Mouse (Mus musculus) myocyte (in vitro differentiated cells): ENCODE results near the gene Gm20388. TPM values are rescaled to one million over a fixed set of nuclear protein-coding genes. Genes with fewer than 3 reads are reported as not detected.

Source experiments
- H3K27me3 ChIP-seq: one replicate; pipeline ENCODE4 v1.6.1; 2011; ENCODE audit not compliant: control insufficient read depth, insufficient read depth, insufficient read length
- H3K36me3 ChIP-seq: one replicate; pipeline ENCODE4 v1.6.1; 2011; ENCODE audit not compliant: control insufficient read depth, insufficient read depth
- H3K4me2 ChIP-seq: one replicate; pipeline ENCODE4 v1.6.1; 2011; ENCODE audit warnings: low read depth, control low read depth
- H3K4me3 ChIP-seq: one replicate; pipeline ENCODE4 v1.5.1; 2011; ENCODE audit warnings: mild to moderate bottlenecking, control low read depth, moderate library complexity
- H3K79me2 ChIP-seq: one replicate; pipeline ENCODE4 v1.6.1; 2011; ENCODE audit not compliant: control insufficient read depth, insufficient read depth
- H3ac ChIP-seq: one replicate; pipeline ENCODE4 v1.6.1; 2011; ENCODE audit not compliant: control insufficient read depth, insufficient read length
- CEBPB ChIP-seq: IDR thresholded peaks from 2 replicates; pipeline ENCODE4 v1.6.1; 2011; ENCODE audit warnings: mild to moderate bottlenecking, moderate library complexity; ENCODE audit not compliant: poor library complexity, insufficient read depth, severe bottlenecking
- E2F4 ChIP-seq: IDR thresholded peaks from one replicate; pipeline ENCODE4 v1.6.1; 2011; ENCODE audit warnings: mild to moderate bottlenecking, control low read depth, moderate library complexity; ENCODE audit not compliant: insufficient read depth
- MAX ChIP-seq: IDR thresholded peaks from one replicate; pipeline ENCODE4 v1.6.1; 2011; ENCODE audit warnings: low read depth, mild to moderate bottlenecking, control low read depth
- MYOD1 ChIP-seq, 3 experiments: IDR thresholded peaks; one replicate each; pipeline ENCODE4 v1.6.1; 2011; ENCODE audit warnings: control low read depth in 2 of 3, low read depth in 2 of 3, mild to moderate bottlenecking in 2 of 3, moderate library complexity in 1 of 3; ENCODE audit not compliant: insufficient read length in 2 of 3, control insufficient read depth in 1 of 3
- MYOG ChIP-seq, 3 experiments: IDR thresholded peaks; one replicate each; pipeline ENCODE4 v1.6.1; 2011; ENCODE audit warnings: control low read depth in 2 of 3, low read depth in 2 of 3, mild to moderate bottlenecking in 2 of 3; ENCODE audit not compliant: insufficient read length in 2 of 3, control insufficient read depth in 1 of 3, insufficient read depth in 1 of 3
- POLR2A ChIP-seq: IDR thresholded peaks from one replicate; pipeline ENCODE4 v1.6.1; 2011; ENCODE audit warnings: low read depth, mild to moderate bottlenecking, control low read depth, moderate library complexity; ENCODE audit not compliant: insufficient read length
- POLR2AphosphoS2 ChIP-seq: IDR thresholded peaks from one replicate; pipeline ENCODE4 v1.6.1; 2011; ENCODE audit warnings: low read depth, control low read depth; ENCODE audit not compliant: insufficient read length
- REST ChIP-seq: IDR thresholded peaks from one replicate; pipeline ENCODE4 v1.6.1; 2011; ENCODE audit warnings: mild to moderate bottlenecking, control low read depth, moderate library complexity; ENCODE audit not compliant: insufficient read depth, insufficient read length
- SRF ChIP-seq: IDR thresholded peaks from one replicate; pipeline ENCODE4 v1.6.1; 2011; ENCODE audit warnings: low read depth; ENCODE audit not compliant: control insufficient read depth, insufficient read length
- TCF12 ChIP-seq: IDR thresholded peaks from one replicate; pipeline ENCODE4 v1.6.1; 2011; ENCODE audit warnings: mild to moderate bottlenecking, control low read depth; ENCODE audit not compliant: poor library complexity, insufficient read depth, severe bottlenecking
- TCF3 ChIP-seq: IDR thresholded peaks from one replicate; pipeline ENCODE4 v1.6.1; 2011; ENCODE audit warnings: low read depth, control low read depth; ENCODE audit not compliant: insufficient read length
- USF1 ChIP-seq: IDR thresholded peaks from one replicate; pipeline ENCODE4 v1.6.1; 2011; ENCODE audit warnings: low read depth, mild to moderate bottlenecking, control low read depth, moderate library complexity
- polyA plus RNA-seq: library from polyadenylated mRNA; unstranded; fragments of >200 nt; fragmentation: generic; extraction: Trizol; gene quantifications from one replicate; pipeline ENCODE4 v1.2.1, GENCODE M21; 2012; ENCODE audit warnings: missing spikeins

The Gm20388 gene
- polyA plus RNA-seq, 1 experiment = 15.3 TPM

GRCm38 (mm10) chr8:122878231-122878630, 2967.6 kb downstream of the Gm20388 start:
- peaks cover 8% of the 10 kb centered on the region for H3K36me3 ChIP-seq
- no peaks in the 10 kb centered on the region for H3K27me3 ChIP-seq
- H3K4me2 ChIP-seq = no peak overlapping the region
- no peak overlapping the region for H3K4me3 ChIP-seq
- peak; percentile 38 for TF ChIP-seq POLR2AphosphoS2
- TF ChIP-seq MAX = no peak
- no peak overlapping the region for H3ac ChIP-seq
- no peaks in the 10 kb centered on the region for H3K79me2 ChIP-seq

DNA sequence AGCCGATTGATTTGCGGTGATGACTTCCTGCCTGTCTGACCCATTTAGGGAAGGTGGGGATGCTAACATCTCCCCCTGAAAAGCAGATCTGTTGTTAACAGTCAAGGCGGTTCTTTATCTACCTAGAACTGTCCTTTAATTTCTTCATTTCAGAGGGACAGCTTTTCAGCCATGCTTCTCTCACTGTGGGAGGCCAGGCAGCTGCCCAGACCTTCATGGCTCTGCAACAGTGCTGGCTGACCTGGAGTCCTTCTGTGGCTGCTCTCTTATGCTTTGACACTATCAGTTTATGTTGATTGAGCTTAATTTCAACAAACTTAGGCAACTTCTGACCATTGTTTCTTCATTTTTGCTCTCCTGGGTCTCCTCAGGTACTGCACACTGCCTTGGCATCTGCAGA, 2969.7 kb downstream of the Gm20388 start:
- Histone ChIP-seq H3K4me3 (no peak overlapping the region), H3K27me3 (no peaks in the 10 kb centered on the region), H3K36me3 (peaks cover 15% of the 10 kb centered on the region), H3K79me2 (no peaks in the 10 kb centered on the region), H3K4me2 (no peak overlapping the region), H3ac (no peak overlapping the region)
- no peak for TF ChIP-seq USF1

- peaks cover 41% of the 10 kb centered on the region for H3K36me3 ChIP-seq
- H3K27me3 ChIP-seq = no peaks in the 10 kb centered on the region
- H3K4me3 ChIP-seq = no peak overlapping the region
- no peak overlapping the region for H3ac ChIP-seq
- TF ChIP-seq E2F4 (no peak), REST (no peak), MAX (no peak), POLR2AphosphoS2 (no peak), SRF (no peak), POLR2A (no peak), CEBPB (no peak), TCF3 (no peak)
- no peaks in the 10 kb centered on the region for H3K79me2 ChIP-seq
- H3K4me2 ChIP-seq = no peak overlapping the region
These were observed 2973.0 kb downstream of the Gm20388 start for GRCm38 (mm10) chr8:122883671-122884070.

GRCm38 (mm10) chr8:122891440-122891839, 2980.8 kb downstream of the Gm20388 start:
- TF ChIP-seq CEBPB (no peak), POLR2AphosphoS2 (peak; percentile 39), REST (no peak)
- Histone ChIP-seq H3K4me2 (no peak overlapping the region), H3K4me3 (no peak overlapping the region)

GRCm38 (mm10) chr8:122893451-122893850, 2982.8 kb downstream of the Gm20388 start:
- TF ChIP-seq POLR2A (no peak), TCF12 (no peak), E2F4 (no peak), USF1 (no peak), POLR2AphosphoS2 (no peak), TCF3 (no peak), MYOG (IDR thresholded peaks at IDR 0.05; ENCODE audit: control insufficient read depth in 1 of 3, insufficient read depth in 1 of 3, insufficient read length in 2 of 3, low read depth in 2 of 3) (no peak), MAX (no peak), MYOD1 (IDR thresholded peaks at IDR 0.05; ENCODE audit: control insufficient read depth in 1 of 3, insufficient read length in 2 of 3, low read depth in 2 of 3) (no peak), CEBPB (no peak)
- H3K4me3 ChIP-seq = no peak overlapping the region
- H3K27me3 ChIP-seq = no peaks in the 10 kb centered on the region
- H3K36me3 ChIP-seq = peaks cover 69% of the 10 kb centered on the region
- H3ac ChIP-seq = no peak overlapping the region
- no peak overlapping the region for H3K4me2 ChIP-seq
- H3K79me2 ChIP-seq = no peaks in the 10 kb centered on the region

More at GRCm38 (mm10) chr8:122891440-122891839, 2980.8 kb downstream of the Gm20388 start:
- Histone ChIP-seq H3K36me3 (peaks cover 63% of the 10 kb centered on the region), H3K27me3 (no peaks in the 10 kb centered on the region), H3K79me2 (no peaks in the 10 kb centered on the region), H3ac (no peak overlapping the region)

DNA sequence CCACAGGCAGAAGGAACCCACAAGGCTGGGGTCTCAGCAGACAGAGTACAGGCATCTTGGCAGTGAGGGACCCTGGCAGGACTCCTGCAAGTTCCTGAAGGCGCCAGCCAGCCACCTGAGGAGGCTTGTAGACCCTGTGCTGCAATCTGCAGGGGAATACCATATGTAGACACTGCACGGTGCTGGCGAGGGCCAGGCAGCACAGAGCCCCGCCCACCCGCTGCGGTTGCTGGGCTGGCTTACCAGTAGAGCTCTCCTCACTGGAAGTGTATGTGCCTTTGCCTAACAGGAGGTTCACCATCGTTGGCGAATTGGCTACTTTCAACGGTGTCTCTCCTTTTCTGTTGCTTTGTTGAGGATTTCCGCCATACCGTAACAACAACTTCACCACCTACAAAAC, 2985.7 kb downstream of the Gm20388 start:
- H3K27me3 ChIP-seq = no peaks in the 10 kb centered on the region
- no peak overlapping the region for H3K4me3 ChIP-seq
- H3K36me3 ChIP-seq = peaks cover 68% of the 10 kb centered on the region
- no peak overlapping the region for H3K4me2 ChIP-seq
- TF ChIP-seq REST (no peak), MYOG (IDR thresholded peaks at IDR 0.05; ENCODE audit: control insufficient read depth in 1 of 3, insufficient read depth in 1 of 3, insufficient read length in 2 of 3, low read depth in 2 of 3) (no peak), MAX (no peak), TCF3 (no peak), TCF12 (no peak)
- H3ac ChIP-seq = no peak overlapping the region
- peaks cover 17% of the 10 kb centered on the region for H3K79me2 ChIP-seq
